Mouse (Mus musculus) liver, adult 2 months (tissue): ENCODE results near the gene Pcbp2. TPM values are rescaled to one million over a fixed set of nuclear protein-coding genes. Genes with fewer than 3 reads are reported as not detected.

Experiments
- DNase-seq: peaks from one replicate; pipeline ENCODE4 v3.0.0-alpha.2; 2011; ENCODE audit warnings: low read depth, low spot score; ENCODE audit errors: extremely low read depth
- H3K27ac ChIP-seq: fragments of 200-500 bp; replicated peaks from 2 replicates; pipeline ENCODE4 v1.5.1; 2012; ENCODE audit warnings: low read depth, mild to moderate bottlenecking, control low read depth, inconsistent platforms, low read length; ENCODE audit not compliant: insufficient read depth
- H3K27me3 ChIP-seq: fragments of 200-500 bp; 2 replicates; pipeline ENCODE4 v1.6.1; 2012; ENCODE audit warnings: mild to moderate bottlenecking, moderate library complexity, low read length, inconsistent platforms; ENCODE audit not compliant: control insufficient read depth, insufficient read depth
- H3K36me3 ChIP-seq: fragments of 200-500 bp; 2 replicates; pipeline ENCODE4 v1.6.1; 2012; ENCODE audit warnings: low read length, inconsistent platforms; ENCODE audit not compliant: control insufficient read depth, insufficient read depth
- H3K4me1 ChIP-seq: fragments of 200-500 bp; 2 replicates; pipeline ENCODE4 v1.6.1; 2011; ENCODE audit warnings: low read length; ENCODE audit not compliant: control insufficient read depth, insufficient read depth
- H3K4me3 ChIP-seq: fragments of 200-500 bp; 2 replicates; pipeline ENCODE4 v1.5.1; 2011; ENCODE audit warnings: low read depth, mild to moderate bottlenecking, control low read depth, low read length, moderate library complexity; ENCODE audit not compliant: insufficient read depth
- H3K79me2 ChIP-seq: fragments of 200-500 bp; 2 replicates; pipeline ENCODE4 v1.6.1; 2012; ENCODE audit warnings: inconsistent platforms, mild to moderate bottlenecking, low read length, moderate library complexity; ENCODE audit not compliant: control insufficient read depth, insufficient read depth
- H3K9ac ChIP-seq: fragments of 200-500 bp; 2 replicates; pipeline ENCODE4 v1.6.1; 2012; ENCODE audit warnings: low read depth, mild to moderate bottlenecking, control low read depth, inconsistent platforms, low read length
- CTCF ChIP-seq: fragments of 200-500 bp; IDR thresholded peaks from 2 replicates; pipeline ENCODE4 v1.5.1; 2011; ENCODE audit warnings: low read depth, low read length, control low read depth
- POLR2A ChIP-seq: fragments of 200-500 bp; IDR thresholded peaks from 2 replicates; pipeline ENCODE4 v1.6.1; 2011; ENCODE audit warnings: low read length, control low read depth; ENCODE audit not compliant: insufficient read depth; ENCODE audit errors: extremely low read depth
- WGBS: fragments of 180-500 bp; shearing (Covaris S2); methylation state at CpG from one replicate; pipeline ENCODE4 v1.1.7; 2018; 5-methylcytosine and 5-hydroxymethylcytosine counted together
- polyA plus RNA-seq: library from polyadenylated mRNA; depleted of rRNA; stranded (reverse); fragments of >200 nt; gene quantifications from 2 replicates; pipeline ENCODE4 v1.2.3, GENCODE M21; 2012
- total RNA-seq: library from RNA; depleted of rRNA; stranded (reverse); fragments of >200 nt; gene quantifications from 2 replicates; pipeline ENCODE4 v1.2.3, GENCODE M21; 2014

Pcbp2 gene
- total and polyA plus RNA-seq, 2 experiments, result 112 to 261 TPM

DNA sequence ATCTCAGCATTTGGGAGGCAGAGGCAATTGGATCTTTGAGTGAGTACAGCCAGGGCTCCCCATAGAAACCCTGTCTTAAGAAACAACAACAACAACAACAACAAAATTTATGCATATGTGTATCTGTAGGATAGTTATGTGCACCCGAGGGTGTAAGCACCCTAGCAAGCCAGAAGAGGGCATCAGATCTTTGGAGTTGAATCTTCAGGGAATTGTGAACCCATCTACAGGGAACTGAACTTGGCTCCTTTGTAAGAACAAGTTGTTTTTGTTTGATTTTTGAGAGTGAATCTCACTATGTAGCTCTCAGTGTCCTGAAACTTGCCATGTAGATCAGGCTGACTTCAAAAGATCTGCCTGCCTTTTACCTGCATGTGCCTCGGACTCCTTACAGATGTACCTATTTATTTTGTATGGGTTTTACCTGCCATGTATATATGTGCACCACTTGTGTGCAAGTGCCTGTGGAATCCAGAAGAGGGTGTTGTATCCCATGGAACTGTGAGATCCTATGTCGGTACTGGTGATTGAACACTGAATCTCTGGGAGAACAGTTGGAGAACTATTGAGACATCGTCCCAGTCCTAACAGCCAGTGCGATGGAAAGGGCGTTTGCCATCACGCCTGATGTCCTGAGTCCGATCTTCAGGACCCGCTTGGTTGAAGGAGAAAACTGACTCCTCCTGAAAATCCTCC, 1.5 kb upstream of the Pcbp2 start:
- Histone ChIP-seq H3K4me1 (peaks cover 9% of the 10 kb centered on the region; the same call in 1 of the 2 replicates), H3K27me3 (no peaks in the 10 kb centered on the region), H3K4me3 (no peak overlapping the region), H3K79me2 (peaks cover 8% of the 10 kb centered on the region), H3K9ac (no peak overlapping the region), H3K27ac (no peak overlapping the region), H3K36me3 (peaks cover 7% of the 10 kb centered on the region)
- no peak for TF ChIP-seq CTCF
- no peak for TF ChIP-seq POLR2A
- DNase-seq, result no peak
- 98% methylated on average over 9 of the region's 9 CpGs for WGBS

DNA sequence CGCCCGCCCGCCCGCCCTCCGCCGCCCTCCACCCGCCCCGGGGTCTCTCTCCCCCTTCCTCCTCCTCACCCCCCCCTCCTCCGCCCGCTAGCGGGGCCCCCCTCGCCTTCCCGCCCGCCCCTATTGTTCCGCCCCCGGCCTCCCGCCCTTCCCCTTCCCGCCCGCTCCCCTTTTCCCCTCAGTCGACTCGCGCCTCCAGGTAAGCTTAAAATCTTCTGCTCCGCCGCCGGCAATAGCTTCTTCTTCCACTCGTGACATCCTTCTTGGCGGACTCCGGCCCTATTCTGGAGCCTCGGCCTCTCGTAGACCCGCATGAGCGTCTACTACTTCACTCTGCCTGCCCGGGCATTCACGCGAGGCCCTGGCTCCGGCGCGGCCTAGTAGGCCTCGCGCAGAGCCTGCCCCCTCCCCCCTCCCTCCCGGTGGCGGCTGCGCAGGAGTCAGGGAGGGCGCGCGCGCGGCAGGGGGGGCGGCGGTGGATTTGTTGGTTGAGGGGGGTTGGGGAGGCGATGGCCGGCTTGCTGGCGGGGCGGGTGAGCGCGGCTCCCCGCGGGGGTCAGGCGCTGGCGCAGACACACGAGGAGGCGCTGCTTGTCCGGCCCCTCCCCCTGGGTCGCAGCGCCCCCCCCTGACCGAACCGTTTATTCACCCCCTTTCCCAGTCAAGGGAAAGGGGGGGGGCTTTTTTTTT, 411 bp downstream of the Pcbp2 start:
- Histone ChIP-seq H3K9ac (peak overlapping the region; percentile 86), H3K4me3 (peak overlapping the region; percentile 80), H3K79me2 (peaks cover 8% of the 10 kb centered on the region), H3K4me1 (peaks cover 9% of the 10 kb centered on the region; the same call in 1 of the 2 replicates), H3K27me3 (no peaks in the 10 kb centered on the region), H3K36me3 (peaks cover 24% of the 10 kb centered on the region), H3K27ac (peak overlapping the region; percentile 84)
- DNase-seq, result peak; percentile 57
- TF ChIP-seq CTCF (no peak), POLR2A (no peak)
- WGBS, result under 1% methylated on average over 44 of the region's 67 CpGs

DNA sequence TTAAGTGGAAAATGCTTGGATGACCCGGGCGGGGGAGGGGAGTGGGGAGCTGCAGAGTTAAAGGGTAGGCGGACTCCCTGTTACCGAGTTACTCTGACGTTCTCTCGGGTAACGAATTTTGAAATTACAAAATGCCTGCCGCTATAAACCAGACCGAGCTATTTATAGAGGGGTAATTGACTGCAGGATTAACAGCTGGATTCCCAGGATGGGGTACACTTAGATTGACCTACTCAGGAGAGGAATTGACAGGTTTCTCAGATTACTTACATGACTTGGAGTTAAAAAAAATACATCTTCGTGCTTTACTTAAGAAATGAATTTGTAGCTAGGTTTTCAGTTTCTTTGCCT, 931 bp downstream of the Pcbp2 start:
- peaks cover 9% of the 10 kb centered on the region; the same call in 1 of the 2 replicates for H3K4me1 ChIP-seq
- TF ChIP-seq POLR2A, result no peak
- TF ChIP-seq CTCF, result no peak
- no peaks in the 10 kb centered on the region for H3K27me3 ChIP-seq
- H3K4me3 ChIP-seq, result peak overlapping the region; percentile 80
- no peak overlapping the region for H3K27ac ChIP-seq
- H3K79me2 ChIP-seq, result peaks cover 8% of the 10 kb centered on the region
- peak; percentile 40 for DNase-seq
- peak overlapping the region; percentile 86 for H3K9ac ChIP-seq
- H3K36me3 ChIP-seq, result peaks cover 29% of the 10 kb centered on the region
- WGBS, result 1% methylated on average over 10 of the region's 10 CpGs

DNA sequence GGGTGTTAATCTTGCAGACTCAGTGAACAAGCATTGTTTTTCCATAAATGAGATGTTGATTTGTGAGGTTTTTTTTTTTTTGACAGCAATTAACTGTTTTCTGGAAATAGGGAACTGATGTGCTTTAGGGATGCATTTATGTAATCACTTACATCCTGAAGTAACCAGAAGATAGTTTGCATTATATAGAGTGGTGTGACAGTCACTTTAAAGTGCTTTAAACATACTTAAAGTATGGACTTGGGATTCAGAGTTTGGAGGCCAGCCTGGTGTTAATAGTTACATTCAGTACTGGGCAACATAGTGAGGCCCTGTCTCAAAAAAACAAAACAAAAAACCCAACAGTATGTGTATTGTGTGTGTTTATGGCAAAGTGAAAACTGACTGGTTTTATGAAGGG, 1.4 kb downstream of the Pcbp2 start:
- Histone ChIP-seq H3K27me3 (no peaks in the 10 kb centered on the region), H3K79me2 (peaks cover 8% of the 10 kb centered on the region), H3K36me3 (peaks cover 32% of the 10 kb centered on the region), H3K9ac (no peak overlapping the region), H3K4me3 (peak overlapping the region; percentile 80; the same call in 1 of the 2 replicates), H3K27ac (no peak overlapping the region), H3K4me1 (peaks cover 9% of the 10 kb centered on the region; the same call in 1 of the 2 replicates)
- TF ChIP-seq CTCF (no peak), POLR2A (no peak)
- no peak for DNase-seq

DNA sequence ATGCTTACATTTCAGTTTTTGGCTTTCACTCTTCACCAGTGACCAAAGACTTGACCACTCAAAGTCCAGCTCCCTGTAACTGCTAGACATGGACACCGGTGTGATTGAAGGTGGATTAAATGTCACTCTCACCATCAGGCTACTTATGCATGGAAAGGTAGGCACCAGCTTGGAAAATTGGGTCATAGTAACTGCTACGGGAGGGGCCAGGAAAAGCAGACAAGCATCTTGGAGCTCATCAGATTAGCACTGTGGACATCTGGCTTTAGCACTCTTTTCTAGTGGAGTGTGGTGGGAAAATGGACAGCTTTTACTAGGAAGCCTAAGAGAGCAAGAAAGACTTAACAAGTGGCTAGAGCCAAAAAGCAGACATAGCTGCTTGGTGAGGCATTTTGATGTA, 2.9 kb downstream of the Pcbp2 start:
- peak; percentile 23 for DNase-seq
- 18% methylated on average over 2 of the region's 2 CpGs for WGBS
- H3K9ac ChIP-seq, result no peak overlapping the region; the same call in 1 of the 2 replicates
- peaks cover 9% of the 10 kb centered on the region; the same call in 1 of the 2 replicates for H3K4me1 ChIP-seq
- TF ChIP-seq CTCF (no peak), POLR2A (no peak)
- H3K27ac ChIP-seq, result no peak overlapping the region
- no peaks in the 10 kb centered on the region for H3K27me3 ChIP-seq
- no peak overlapping the region for H3K4me3 ChIP-seq
- H3K36me3 ChIP-seq, result peaks cover 45% of the 10 kb centered on the region
- H3K79me2 ChIP-seq, result peaks cover 8% of the 10 kb centered on the region

DNA sequence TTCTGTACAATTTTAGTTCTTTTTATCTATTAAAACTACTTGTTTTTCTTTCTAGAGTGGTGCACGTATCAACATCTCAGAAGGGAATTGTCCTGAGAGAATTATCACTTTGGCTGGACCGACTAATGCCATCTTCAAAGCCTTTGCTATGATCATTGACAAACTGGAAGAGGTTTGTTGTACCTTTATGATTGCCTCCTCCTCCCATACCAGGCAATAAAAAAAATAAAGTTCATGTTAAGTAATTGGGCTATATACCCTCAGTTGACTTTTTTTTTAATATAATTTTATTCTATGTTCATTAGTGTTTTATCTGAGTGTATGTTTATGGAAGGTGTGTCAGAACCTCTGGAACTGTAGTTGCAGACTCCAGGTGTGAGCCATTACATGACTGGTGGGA, 4.2 kb downstream of the Pcbp2 start:
- Histone ChIP-seq H3K27ac (no peak overlapping the region), H3K9ac (no peak overlapping the region), H3K27me3 (no peaks in the 10 kb centered on the region), H3K4me3 (no peak overlapping the region), H3K36me3 (peaks cover 55% of the 10 kb centered on the region), H3K4me1 (peaks cover 9% of the 10 kb centered on the region; the same call in 1 of the 2 replicates), H3K79me2 (peaks cover 8% of the 10 kb centered on the region)
- TF ChIP-seq POLR2A (no peak), CTCF (no peak)
- no peak for DNase-seq
- 94% methylated on average over 2 of the region's 2 CpGs for WGBS
